19 mouse cellular contexts compared by ENCODE assay signal in the genomic region with DNA sequence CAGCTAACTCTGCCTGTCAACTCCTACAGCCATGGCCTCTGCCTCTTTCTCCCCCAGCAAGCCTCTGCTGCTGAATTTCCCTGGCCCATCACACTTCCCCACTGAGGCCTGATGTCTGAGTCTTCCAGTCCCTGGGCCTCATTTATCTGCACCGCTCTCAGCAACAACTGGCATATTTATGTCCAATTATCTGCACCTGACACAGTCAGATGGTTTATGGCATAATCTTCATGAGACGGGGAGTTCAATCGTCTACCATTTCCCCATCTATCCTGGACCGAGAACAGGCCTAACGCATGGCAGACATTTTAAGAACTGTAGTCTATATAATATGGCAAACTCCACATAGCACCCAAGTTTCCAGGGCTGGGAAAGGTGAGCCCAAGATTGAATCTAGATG.
"Had no signal": no experiment of that assay in that cellular context is flagged by ENCODE, and none has a peak within 500 bp of the region (broad histone marks: within the 10 kb centered on the region; RNA-seq: fewer than 3 reads in every experiment).

No protein-coding gene starts in this region.

- H3K36me3 ChIP-seq: liver, embryonic 12.5 days; midbrain, embryonic 10.5 days; midbrain, embryonic 12.5 days had no signal

- H3K9me3 ChIP-seq: liver, embryonic 12.5 days; midbrain, embryonic 10.5 days; midbrain, embryonic 12.5 days had no signal

- H3K4me2 ChIP-seq: liver, embryonic 12.5 days; lung, embryonic 14.5 days; midbrain, embryonic 12.5 days had no signal

- H3K27ac ChIP-seq: liver, embryonic 12.5 days; liver, embryonic 14.5 days; midbrain, embryonic 10.5 days; midbrain, embryonic 12.5 days had no signal

- DNase-seq: lung, adult 18-20 months; lung, embryonic 14.5 days; lung, postnatal 10 days; lung, postnatal 4 days; midbrain, embryonic 14.5 days; retina, postnatal 1 day; right cerebral cortex, adult 18-20 months; right cerebral cortex, postnatal 25 days; right cerebral cortex, postnatal 4 days; spleen, adult 18-20 months; thymus, adult 18-20 months; thymus, postnatal 14 days; thymus, postnatal 36 days had no signal

- H3K27me3 ChIP-seq: liver, embryonic 12.5 days; midbrain, embryonic 12.5 days had no signal

- ATAC-seq: liver, embryonic 12.5 days; midbrain, embryonic 16.5 days had no signal

- H3K4me1 ChIP-seq: liver, embryonic 12.5 days; midbrain, embryonic 10.5 days; midbrain, embryonic 12.5 days had no signal

- H3K4me3 ChIP-seq: liver, embryonic 12.5 days; midbrain, embryonic 10.5 days; midbrain, embryonic 12.5 days; myocyte had no signal

- H3K9ac ChIP-seq: liver, embryonic 12.5 days; liver, embryonic 14.5 days; lung, embryonic 14.5 days; midbrain, embryonic 12.5 days had no signal
